Mouse (Mus musculus): ENCODE measurements around the gene Mutyh.

DNA sequence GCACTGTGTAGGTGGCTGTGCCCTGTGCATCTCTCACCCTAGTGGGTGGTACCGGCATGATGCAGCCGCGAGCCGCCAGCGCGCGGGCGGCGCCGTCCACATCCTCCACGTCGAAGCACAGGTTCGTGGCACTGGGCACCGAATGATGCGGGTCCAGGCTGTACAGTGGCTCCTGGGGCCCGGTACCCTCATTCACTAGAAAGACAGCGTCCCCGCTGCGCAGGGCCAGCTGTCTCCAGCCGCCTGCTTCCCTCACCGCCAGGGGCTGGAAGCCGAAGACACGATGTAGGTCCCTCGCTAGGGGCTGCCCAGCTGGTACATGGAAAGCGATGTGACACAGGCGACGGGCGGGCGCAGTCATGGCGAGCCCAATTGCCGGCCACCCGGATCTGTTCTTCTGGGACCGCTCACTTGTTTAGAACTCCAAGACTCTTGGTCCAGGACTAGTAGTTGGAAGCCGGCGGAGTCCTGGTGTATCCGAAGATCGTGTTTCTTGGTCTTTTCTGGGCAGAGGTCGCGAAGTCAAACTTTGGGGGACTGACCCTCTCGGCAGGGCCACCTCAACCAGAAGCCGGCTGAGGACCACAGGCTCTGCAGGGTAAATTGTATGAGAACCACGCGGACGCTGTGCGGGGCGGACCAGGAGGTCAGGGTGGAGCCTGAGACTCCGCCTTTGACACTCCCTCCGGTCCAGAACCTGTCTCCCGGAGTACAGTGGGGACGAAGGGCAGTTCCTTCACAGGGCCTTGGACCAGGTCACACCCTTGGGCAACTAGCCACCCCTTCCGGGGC, 13.6 kb downstream of the Mutyh start:
- TF ChIP-seq CTCF (IDR thresholded peaks at IDR 0.05; ENCODE audit: extremely low read depth, insufficient read depth, insufficient read length, insufficient replicate concordance) (no peak; the same call in 1 of the 2 replicates), POLR2A (IDR thresholded peaks at IDR 0.05; ENCODE audit: low read depth, low read length) (no peak)

Measured in spleen, adult 2 months (tissue).